Mouse (Mus musculus): ENCODE measurements around the gene Vmn1r64.

DNA sequence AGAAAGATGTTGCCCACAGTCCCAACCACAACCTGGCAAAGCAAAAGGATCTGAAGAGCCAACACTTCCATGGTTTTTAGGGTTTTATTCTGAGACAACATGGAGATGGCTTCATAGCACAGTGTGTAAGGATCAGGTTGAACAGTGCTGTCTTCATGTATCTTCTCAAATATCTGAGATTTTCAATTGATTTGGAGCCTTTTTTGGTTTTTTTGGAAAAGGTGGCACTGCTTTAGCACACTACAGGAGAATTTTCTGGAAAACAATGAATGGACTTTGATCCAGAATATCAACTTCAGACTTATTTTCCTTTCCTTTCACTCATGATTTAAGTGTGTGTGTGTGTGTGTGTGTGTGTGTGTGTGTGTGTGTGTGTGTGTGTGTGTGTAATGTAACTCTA, at the start of gene Vmn1r64:
- TF ChIP-seq CTCF (IDR thresholded peaks at IDR 0.05; ENCODE audit: borderline replicate concordance, insufficient read depth, low read depth, low read length) = no peak
- no peak for TF ChIP-seq POLR2A (IDR thresholded peaks at IDR 0.05; ENCODE audit: borderline replicate concordance, insufficient read depth, low read length)

Measured in cerebellum, adult 2 months (tissue).